Mouse (Mus musculus): ENCODE measurements around the gene Il4ra. TPM values are rescaled to one million over a fixed set of nuclear protein-coding genes. Genes with fewer than 3 reads are reported as not detected.

The Il4ra gene
- polyA plus RNA-seq (2012; rRNA removed), result 5.6 and 8.8 TPM in 2 replicates

DNA sequence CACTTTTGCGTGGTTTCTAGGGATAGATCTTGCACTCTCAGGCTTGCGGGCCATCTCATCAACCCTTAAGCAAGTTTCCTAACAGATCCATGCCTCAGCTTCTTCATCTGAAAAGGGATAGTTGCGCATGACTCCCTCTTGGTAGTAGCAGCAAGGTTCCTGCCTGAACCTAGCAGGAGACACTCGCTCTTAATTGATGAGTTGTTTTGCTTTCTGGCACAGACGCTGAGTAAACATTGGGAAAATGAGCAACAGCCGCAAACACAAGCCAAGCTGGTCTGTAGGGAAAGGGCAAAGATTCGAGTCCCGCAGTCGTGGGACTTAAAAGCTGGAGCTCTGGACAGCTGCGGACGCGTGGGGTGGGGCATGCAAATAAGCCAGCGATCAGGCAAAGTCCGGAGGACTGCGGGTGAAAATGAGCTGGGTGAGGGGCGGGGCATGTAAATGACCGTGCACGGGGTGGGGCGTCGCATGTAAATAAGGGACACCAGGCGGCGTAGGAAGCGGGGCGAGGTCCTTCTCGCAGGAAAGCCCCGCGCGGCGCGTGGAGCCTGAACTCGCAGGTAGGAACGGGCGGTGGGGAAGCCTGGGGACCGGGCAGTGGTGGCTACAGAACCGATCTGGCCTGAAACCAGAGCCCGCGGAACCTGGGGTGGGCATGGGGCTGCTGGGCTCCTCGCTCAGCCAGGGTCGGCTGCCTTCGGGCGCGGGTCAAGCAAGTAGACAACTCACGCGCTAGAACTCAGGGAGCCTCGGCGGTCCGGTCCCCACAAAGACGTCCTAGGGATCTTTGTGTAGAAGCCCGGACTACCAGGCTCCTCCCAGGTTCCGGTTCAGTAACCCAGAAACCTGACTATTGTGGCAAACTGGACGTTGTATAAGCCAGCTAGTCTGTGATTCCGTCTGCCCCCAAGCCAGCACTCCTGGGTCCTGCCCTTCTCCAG is at the start of gene Il4ra:
TSS of gene Il4ra (plus strand) at position 355 of the 944 bp plus-strand sequence.

DNA sequence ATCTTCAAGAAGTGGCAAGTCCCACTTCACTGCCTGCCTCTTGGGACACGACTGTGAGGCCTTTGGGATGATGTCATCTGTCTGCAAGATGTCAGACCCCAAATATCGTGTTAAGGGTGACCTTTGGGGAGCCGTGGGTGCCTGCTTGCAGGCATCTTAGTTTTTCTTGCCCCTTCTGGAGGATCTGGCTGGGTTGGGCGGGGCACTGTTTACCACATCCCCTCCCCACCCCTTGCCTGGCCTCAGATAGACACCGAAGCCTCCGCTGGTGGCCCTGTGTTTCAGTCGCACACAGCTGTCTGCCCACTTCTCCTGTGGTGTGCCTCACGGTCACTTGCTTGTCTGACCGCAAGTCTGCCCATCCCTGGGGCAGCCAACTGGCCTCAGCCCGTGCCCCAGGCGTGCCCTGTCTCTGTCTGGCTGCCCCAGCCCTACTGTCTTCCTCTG is 51.3 kb downstream of the Il4ra start, which contains the start of gene Il21r:
TSS of gene Il21r (plus strand) at position 245 of the 447 bp plus-strand sequence.

Other genes with a start within 250 kb of the Il4ra start
- 4.8 and 5.5 TPM in 2 replicates for gene Kdm8, start 107.4 kb upstream of the Il4ra start, polyA plus RNA-seq (2012; rRNA removed)
- gene Nsmce1, start 60.5 kb upstream of the Il4ra start, polyA plus RNA-seq (2012; rRNA removed), result 60.6 and 65.0 TPM in 2 replicates
- gene Il21r, start 51.3 kb downstream of the Il4ra start, polyA plus RNA-seq (2012; rRNA removed), result 0.24 and 0.31 TPM in 2 replicates
- 41.3 and 43.3 TPM in 2 replicates for gene Gtf3c1, start 155.7 kb downstream of the Il4ra start, polyA plus RNA-seq (2012; rRNA removed)
- gene D430042O09Rik, start 155.8 kb downstream of the Il4ra start, polyA plus RNA-seq (2012; rRNA removed), result 14.4 and 15.2 TPM in 2 replicates

Data from central nervous system, embryonic 18 days (tissue).